ENCODE assay signal across 28 mouse cellular contexts in genomic region chr4:155274451-155274850, GRCm38 (mm10). TPM values are rescaled to one million over a fixed set of nuclear protein-coding genes. Genes with fewer than 3 reads are reported as not detected.
A peak's percentile ranks its signal among the peaks of the same experiment; 100 is the strongest.
DNase-seq lines count a peak whose midpoint lies in the region; ATAC-seq and TF ChIP-seq lines count a peak whose summit lies in the region.
"Had no signal": no experiment of that assay in that cellular context is flagged by ENCODE, and none has a peak within 500 bp of the region (broad histone marks: within the 10 kb centered on the region; RNA-seq: fewer than 3 reads in every experiment).

No protein-coding gene starts in this region.

- WGBS in heart, embryonic 12.5 days, result 45% methylated on average over 5 of the region's 5 CpGs
- WGBS in intestine, embryonic 15.5 days, result 36% methylated on average over 5 of the region's 5 CpGs
- WGBS in limb, embryonic 15.5 days, result 34% methylated on average over 5 of the region's 5 CpGs

- no peaks in the 10 kb centered on the region for H3K9me3 ChIP-seq in heart, embryonic 12.5 days (replicated peaks)
- no peaks in the 10 kb centered on the region for H3K9me3 ChIP-seq in intestine, embryonic 15.5 days
- H3K9me3 ChIP-seq in limb, embryonic 15.5 days, result no peaks in the 10 kb centered on the region
- H3K9me3 ChIP-seq: heart, embryonic 15.5 days; liver, embryonic 12.5 days; megakaryocyte, embryonic 14.5 days had no signal

- H3K4me2 ChIP-seq in heart, embryonic 12.5 days, result no peak overlapping the region
- no peak overlapping the region for H3K4me2 ChIP-seq in intestine, embryonic 15.5 days (replicated peaks)
- H3K4me2 ChIP-seq in limb, embryonic 15.5 days, result no peak overlapping the region
- H3K4me2 ChIP-seq: heart, embryonic 15.5 days; hindbrain, embryonic 14.5 days; liver, embryonic 12.5 days had no signal

- no peak for TF ChIP-seq CTCF in left cerebral cortex, adult 2 months (IDR thresholded peaks at IDR 0.05)

- H3K9ac ChIP-seq in heart, embryonic 12.5 days, result no peak overlapping the region
- H3K9ac ChIP-seq in intestine, embryonic 15.5 days, result no peak overlapping the region
- H3K9ac ChIP-seq in limb, embryonic 15.5 days, result no peak overlapping the region
- H3K9ac ChIP-seq: heart, embryonic 15.5 days; hindbrain, embryonic 14.5 days; liver, embryonic 12.5 days; liver, postnatal 0 days had no signal

- 0 out of 2 replicates have a peak overlapping the region, but pooled peaks have one; percentile 2 for H3K27ac ChIP-seq in heart, embryonic 12.5 days (ENCODE audit: poor library complexity, severe bottlenecking)
- peak overlapping the region; percentile 25; the same call in 1 of the 2 replicates for H3K27ac ChIP-seq in left cerebral cortex, adult 2 months
- H3K27ac ChIP-seq in intestine, embryonic 15.5 days, result peak overlapping the region; percentile 7; the same call in 1 of the 2 replicates
- H3K27ac ChIP-seq in limb, embryonic 15.5 days, result peak overlapping the region; percentile 17; the same call in 1 of the 2 replicates
- H3K27ac ChIP-seq: heart, embryonic 15.5 days; hindbrain, embryonic 14.5 days; liver, embryonic 12.5 days had no signal

- no peaks in the 10 kb centered on the region for H3K27me3 ChIP-seq in heart, embryonic 12.5 days (replicated peaks)
- H3K27me3 ChIP-seq in intestine, embryonic 15.5 days (replicated peaks), result no peaks in the 10 kb centered on the region
- H3K27me3 ChIP-seq in limb, embryonic 15.5 days, result no peaks in the 10 kb centered on the region
- H3K27me3 ChIP-seq: heart, embryonic 15.5 days; liver, embryonic 12.5 days; Patski had no signal

- no peak for ATAC-seq in heart, embryonic 12.5 days (ENCODE audit: insufficient number of reproducible peaks, low FRiP score)
- peak; percentile 73 for ATAC-seq in intestine, embryonic 15.5 days
- no peak for ATAC-seq in limb, embryonic 15.5 days (ENCODE audit: insufficient number of reproducible peaks, low FRiP score, low TSS enrichment, low read depth)
- ATAC-seq: forebrain, embryonic 14.5 days; liver, embryonic 12.5 days; liver, postnatal 0 days; lung, postnatal 0 days; Patski had no signal

- no peak for DNase-seq in heart, adult 8-10 months (ENCODE audit: low spot score)
- DNase-seq in left cerebral cortex, adult 2 months (ENCODE audit: extremely low spot score in 1 of 2, low spot score in 2 of 2), result no peak
- no peak for DNase-seq in left cerebral cortex, postnatal 36 days (ENCODE audit: low spot score in 2 of 2)
- no peak for DNase-seq in lung, adult 18-20 months
- DNase-seq in cerebellum, postnatal 36 days, result no peak
- DNase-seq: adrenal gland, postnatal 10 days; cerebellum, adult 9-11 months; gastrocnemius, postnatal 25 days; heart, adult 18-20 months; heart, postnatal 4 days; kidney, adult 9 months; kidney, postnatal 14 days; liver, postnatal 0 days; lung, postnatal 4 days; retina, postnatal 1 day; right cerebral cortex, postnatal 14 days; thymus, adult 18-20 months; thymus, postnatal 25 days had no signal

- peaks cover 9% of the 10 kb centered on the region for H3K4me1 ChIP-seq in heart, embryonic 12.5 days (replicated peaks)
- H3K4me1 ChIP-seq in intestine, embryonic 15.5 days (replicated peaks), result no peaks in the 10 kb centered on the region
- peaks cover 37% of the 10 kb centered on the region for H3K4me1 ChIP-seq in limb, embryonic 15.5 days
- H3K4me1 ChIP-seq: liver, embryonic 12.5 days; megakaryocyte, embryonic 14.5 days had no signal

- intact Hi-C loops in left cerebral cortex, adult 2 months (cut with DNase I), result no loop called here
- intact Hi-C loops in left cerebral cortex, postnatal 36 days (cut with DNase I), result no loop called here

- H3K4me3 ChIP-seq in heart, embryonic 12.5 days, result no peak overlapping the region
- H3K4me3 ChIP-seq in left cerebral cortex, adult 2 months, result no peak overlapping the region
- H3K4me3 ChIP-seq in intestine, embryonic 15.5 days (replicated peaks), result no peak overlapping the region
- no peak overlapping the region for H3K4me3 ChIP-seq in limb, embryonic 15.5 days
- H3K4me3 ChIP-seq: heart, embryonic 15.5 days; liver, embryonic 12.5 days; megakaryocyte, embryonic 14.5 days had no signal

- H3K36me3 ChIP-seq in heart, embryonic 12.5 days, result no peaks in the 10 kb centered on the region
- no peaks in the 10 kb centered on the region for H3K36me3 ChIP-seq in intestine, embryonic 15.5 days
- no peaks in the 10 kb centered on the region for H3K36me3 ChIP-seq in limb, embryonic 15.5 days
- H3K36me3 ChIP-seq: heart, embryonic 15.5 days; liver, embryonic 12.5 days had no signal

RNA-seq across cellular contexts. Expression of gene Faap20, which starts 24.8 kb away (rescaled TPM):
- polyA plus RNA-seq in heart, embryonic 12.5 days (2016; fragmentation: Nextera tagmentation; extraction: Ambion mirVana), result 61.0 and 65.1 TPM in 2 replicates
- total RNA-seq in heart, adult 8-10 months (2022), result 10 to 100 TPM; 12.4 to 17.8 (median 15.9) TPM
- total RNA-seq in left cerebral cortex, adult 2 months (2021), result 10 to 100 TPM; 25.9 to 28.8 TPM
- total RNA-seq in left cerebral cortex, postnatal 36 days (2021), result 10 to 100 TPM; 26.0 to 28.0 TPM
- 64.1 and 74.9 TPM in 2 replicates for polyA plus RNA-seq in intestine, embryonic 15.5 days (2015; fragmentation: Nextera tagmentation; extraction: Ambion mirVana)
- 74.0 and 76.2 TPM in 2 replicates for polyA plus RNA-seq in limb, embryonic 15.5 days (2015; fragmentation: Nextera tagmentation; extraction: Ambion mirVana)

RNA-seq across cellular contexts. Expression of gene Ski, which starts 52.1 kb away (rescaled TPM):
- polyA plus RNA-seq in heart, embryonic 12.5 days (2016; fragmentation: Nextera tagmentation; extraction: Ambion mirVana), result 11.9 and 14.0 TPM in 2 replicates
- total RNA-seq in heart, adult 8-10 months (2022), result 10 to 100 TPM; 44.5 to 53.3 (median 49.0) TPM
- total RNA-seq in left cerebral cortex, adult 2 months (2021), result 100 to 1,000 TPM; 113 to 119 TPM
- total RNA-seq in left cerebral cortex, postnatal 36 days (2021), result 100 to 1,000 TPM; 113 to 119 TPM
- 13.3 and 13.8 TPM in 2 replicates for polyA plus RNA-seq in intestine, embryonic 15.5 days (2015; fragmentation: Nextera tagmentation; extraction: Ambion mirVana)
- polyA plus RNA-seq in limb, embryonic 15.5 days (2015; fragmentation: Nextera tagmentation; extraction: Ambion mirVana), result 25.2 and 26.8 TPM in 2 replicates
